Mouse (Mus musculus): Measurements from ENCODE around the gene Abcc12.

DNA sequence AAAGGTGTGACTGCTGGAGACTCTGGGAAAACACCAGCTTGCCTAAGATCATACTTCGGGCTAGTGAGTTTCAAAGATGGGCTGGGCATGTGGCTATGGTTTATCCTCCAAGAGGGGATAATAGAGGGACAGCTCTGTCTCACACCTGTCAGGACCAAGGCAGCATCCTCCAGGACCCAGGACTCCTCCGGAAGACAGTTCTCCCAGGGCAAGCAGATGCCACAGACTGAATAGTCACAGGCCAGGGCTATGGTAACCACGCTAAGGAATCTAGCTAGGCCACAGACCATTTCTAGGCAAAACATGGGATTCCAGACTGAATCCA is 43.9 kb downstream of the Abcc12 start:
- no peak for TF ChIP-seq USF1 (IDR thresholded peaks at IDR 0.05; ENCODE audit: low read depth, low read length)
- no peak for TF ChIP-seq CTCF (conservative IDR thresholded peaks at IDR 0.05 in 1 of 2, IDR thresholded peaks at IDR 0.05 in 1 of 2; ENCODE audit: low read depth in 2 of 2, low read length in 2 of 2)
- no peak for TF ChIP-seq HCFC1 (IDR thresholded peaks at IDR 0.05; ENCODE audit: low read depth, low read length)
- TF ChIP-seq POLR2A (IDR thresholded peaks at IDR 0.05; ENCODE audit: low read depth, low read length) = no peak
- TF ChIP-seq EP300 (IDR thresholded peaks at IDR 0.05; ENCODE audit: low read length) = no peak
- no peak for TF ChIP-seq MEF2A (IDR thresholded peaks at IDR 0.05; ENCODE audit: borderline replicate concordance, low read depth, low read length)
- no peak for TF ChIP-seq NRF1 (IDR thresholded peaks at IDR 0.05; ENCODE audit: low read depth, low read length)
- no peak for TF ChIP-seq ZC3H11A (IDR thresholded peaks at IDR 0.05; ENCODE audit: low read depth, low read length)
- TF ChIP-seq MAFK (IDR thresholded peaks at IDR 0.05; ENCODE audit: insufficient replicate concordance, low read length) = no peak
- TF ChIP-seq UBTF (IDR thresholded peaks at IDR 0.05; ENCODE audit: low read depth, low read length) = no peak
- TF ChIP-seq CHD2 (IDR thresholded peaks at IDR 0.05; ENCODE audit: low read length) = no peak
- TF ChIP-seq NELFE (IDR thresholded peaks at IDR 0.05; ENCODE audit: low read depth, low read length) = no peak
- no peak for TF ChIP-seq ZNF384 (IDR thresholded peaks at IDR 0.05; ENCODE audit: low read depth, low read length)
